Mouse (Mus musculus): Measurements from ENCODE around the gene Slc10a4. TPM values are rescaled to one million over a fixed set of nuclear protein-coding genes. Genes with fewer than 3 reads are reported as not detected.

The Slc10a4 gene
- total and polyA plus RNA-seq, 2 experiments from 2014 or later, result 16.5 to 31.9 TPM

- TF ChIP-seq CTCF (IDR thresholded peaks at IDR 0.05; ENCODE audit: low read depth), result no peak
- Histone ChIP-seq H3K9ac (replicated peaks; ENCODE audit: low read length) (no peak overlapping the region), H3K4me1 (ENCODE audit: insufficient read depth, low read length) (no peaks in the 10 kb centered on the region), H3K4me2 (ENCODE audit: low read depth, low read length) (no peak overlapping the region), H3K36me3 (ENCODE audit: insufficient read depth, low read length) (peaks cover 28% of the 10 kb centered on the region), H3K27me3 (ENCODE audit: insufficient read depth, low read length) (no peaks in the 10 kb centered on the region), H3K27ac (no peak overlapping the region), H3K4me3 (ENCODE audit: low read length) (no peak overlapping the region), H3K9me3 (ENCODE audit: low read length) (no peaks in the 10 kb centered on the region)
- DNase-seq (ENCODE audit: low spot score) (no peak), ATAC-seq (no peak)
- WGBS, result 87% methylated on average over 6 of the region's 6 CpGs
These were observed 30.7 kb upstream of the Slc10a4 start for GRCm38 (mm10) chr5:72975996-72976395.

GRCm38 (mm10) chr5:72976539-72976938 lies 30.1 kb upstream of the Slc10a4 start:
- ATAC-seq (no peak), DNase-seq (ENCODE audit: low spot score) (no peak)
- Histone ChIP-seq H3K27me3 (ENCODE audit: insufficient read depth, low read length) (no peaks in the 10 kb centered on the region), H3K9me3 (ENCODE audit: low read length) (no peaks in the 10 kb centered on the region), H3K36me3 (ENCODE audit: insufficient read depth, low read length) (peaks cover 25% of the 10 kb centered on the region), H3K4me1 (ENCODE audit: insufficient read depth, low read length) (no peaks in the 10 kb centered on the region), H3K4me3 (ENCODE audit: low read length) (no peak overlapping the region), H3K9ac (replicated peaks; ENCODE audit: low read length) (no peak overlapping the region), H3K27ac (no peak overlapping the region), H3K4me2 (ENCODE audit: low read depth, low read length) (no peak overlapping the region)
- WGBS, result 89% methylated on average over 4 of the region's 4 CpGs
- TF ChIP-seq CTCF (IDR thresholded peaks at IDR 0.05; ENCODE audit: low read depth), result no peak

GRCm38 (mm10) chr5:72984091-72984490 lies 22.6 kb upstream of the Slc10a4 start:
- Histone ChIP-seq H3K36me3 (ENCODE audit: insufficient read depth, low read length) (no peaks in the 10 kb centered on the region), H3K4me1 (ENCODE audit: insufficient read depth, low read length) (no peaks in the 10 kb centered on the region), H3K9ac (replicated peaks; ENCODE audit: low read length) (no peak overlapping the region), H3K4me3 (ENCODE audit: low read length) (no peak overlapping the region), H3K9me3 (ENCODE audit: low read length) (no peaks in the 10 kb centered on the region), H3K27me3 (ENCODE audit: insufficient read depth, low read length) (no peaks in the 10 kb centered on the region), H3K4me2 (ENCODE audit: low read depth, low read length) (no peak overlapping the region), H3K27ac (no peak overlapping the region)
- peak; percentile 63 for ATAC-seq
- peak; percentile 88 for DNase-seq (ENCODE audit: low spot score)
- 2% methylated on average over 2 of the region's 2 CpGs for WGBS
- TF ChIP-seq CTCF (IDR thresholded peaks at IDR 0.05; ENCODE audit: low read depth), result peak; percentile 89

DNA sequence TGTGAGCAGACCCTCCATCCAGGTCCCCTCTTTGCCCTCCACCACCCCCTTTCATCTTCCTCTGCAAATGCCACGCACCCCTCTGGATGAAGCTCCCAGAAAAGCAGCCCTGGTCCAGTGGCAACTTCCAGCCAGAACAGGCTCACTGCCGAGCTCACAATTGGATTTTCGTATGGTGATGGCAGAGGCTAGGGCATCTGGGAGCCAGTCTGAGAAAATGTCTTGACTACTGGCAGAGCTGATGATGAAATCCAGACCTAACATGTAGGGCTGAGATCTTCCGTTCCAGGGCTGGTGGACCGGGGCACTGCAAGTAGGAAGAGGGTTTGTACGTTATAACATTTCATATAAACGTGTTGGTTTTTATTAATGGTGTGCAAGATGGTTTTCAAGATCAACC lies 18.9 kb upstream of the Slc10a4 start:
- no peak for TF ChIP-seq CTCF (IDR thresholded peaks at IDR 0.05; ENCODE audit: low read depth)
- Histone ChIP-seq H3K27ac (no peak overlapping the region), H3K4me1 (ENCODE audit: insufficient read depth, low read length) (no peaks in the 10 kb centered on the region), H3K36me3 (ENCODE audit: insufficient read depth, low read length) (no peaks in the 10 kb centered on the region), H3K4me2 (ENCODE audit: low read depth, low read length) (no peak overlapping the region), H3K4me3 (ENCODE audit: low read length) (no peak overlapping the region), H3K27me3 (ENCODE audit: insufficient read depth, low read length) (no peaks in the 10 kb centered on the region), H3K9ac (replicated peaks; ENCODE audit: low read length) (no peak overlapping the region), H3K9me3 (ENCODE audit: low read length) (no peaks in the 10 kb centered on the region)
- DNase-seq (ENCODE audit: low spot score) (no peak), ATAC-seq (no peak)
- WGBS, result 91% methylated on average over 7 of the region's 7 CpGs

DNA sequence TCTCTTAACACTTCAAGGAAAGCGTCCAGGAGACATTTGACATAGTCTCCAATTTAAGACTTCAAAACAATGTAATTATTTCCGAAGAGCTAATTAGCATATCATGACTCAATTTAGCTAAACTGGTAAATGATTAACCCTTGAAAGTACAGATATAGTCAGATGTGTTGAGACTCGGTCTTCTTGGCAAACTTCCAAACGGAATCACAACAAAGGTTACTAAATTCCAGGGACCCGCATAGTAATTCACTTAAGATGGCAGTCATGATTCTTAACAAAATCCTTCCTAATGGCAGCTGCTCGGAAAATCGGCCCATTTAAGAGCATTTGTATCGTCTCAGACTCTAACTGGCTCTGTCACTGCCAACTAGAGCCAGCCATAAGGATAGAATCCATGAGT lies 16.9 kb upstream of the Slc10a4 start:
- TF ChIP-seq CTCF (IDR thresholded peaks at IDR 0.05; ENCODE audit: low read depth), result no peak
- Histone ChIP-seq H3K4me2 (ENCODE audit: low read depth, low read length) (no peak overlapping the region), H3K9ac (replicated peaks; ENCODE audit: low read length) (no peak overlapping the region), H3K27ac (no peak overlapping the region), H3K4me3 (ENCODE audit: low read length) (no peak overlapping the region), H3K9me3 (ENCODE audit: low read length) (no peaks in the 10 kb centered on the region), H3K4me1 (ENCODE audit: insufficient read depth, low read length) (no peaks in the 10 kb centered on the region; the same call in 1 of the 2 replicates), H3K27me3 (ENCODE audit: insufficient read depth, low read length) (no peaks in the 10 kb centered on the region), H3K36me3 (ENCODE audit: insufficient read depth, low read length) (no peaks in the 10 kb centered on the region)
- DNase-seq (ENCODE audit: low spot score) (no peak), ATAC-seq (no peak)
- 55% methylated on average over 8 of the region's 8 CpGs for WGBS

- DNase-seq (ENCODE audit: low spot score), result no peak
- WGBS, result 87% methylated on average over 1 of the region's 1 CpGs
- no peak overlapping the region for H3K4me3 ChIP-seq (ENCODE audit: low read length)
- no peak overlapping the region for H3K9ac ChIP-seq (replicated peaks; ENCODE audit: low read length)
- no peaks in the 10 kb centered on the region for H3K36me3 ChIP-seq (ENCODE audit: insufficient read depth, low read length)
- H3K27me3 ChIP-seq (ENCODE audit: insufficient read depth, low read length), result no peaks in the 10 kb centered on the region
- TF ChIP-seq CTCF (IDR thresholded peaks at IDR 0.05; ENCODE audit: low read depth), result no peak
- no peak overlapping the region for H3K27ac ChIP-seq
- H3K4me1 ChIP-seq (ENCODE audit: insufficient read depth, low read length), result no peaks in the 10 kb centered on the region; the same call in 1 of the 2 replicates
- no peak overlapping the region for H3K4me2 ChIP-seq (ENCODE audit: low read depth, low read length)
- no peaks in the 10 kb centered on the region for H3K9me3 ChIP-seq (ENCODE audit: low read length)
- ATAC-seq, result no peak
These were observed 14.2 kb upstream of the Slc10a4 start for GRCm38 (mm10) chr5:72992474-72992873.

DNA sequence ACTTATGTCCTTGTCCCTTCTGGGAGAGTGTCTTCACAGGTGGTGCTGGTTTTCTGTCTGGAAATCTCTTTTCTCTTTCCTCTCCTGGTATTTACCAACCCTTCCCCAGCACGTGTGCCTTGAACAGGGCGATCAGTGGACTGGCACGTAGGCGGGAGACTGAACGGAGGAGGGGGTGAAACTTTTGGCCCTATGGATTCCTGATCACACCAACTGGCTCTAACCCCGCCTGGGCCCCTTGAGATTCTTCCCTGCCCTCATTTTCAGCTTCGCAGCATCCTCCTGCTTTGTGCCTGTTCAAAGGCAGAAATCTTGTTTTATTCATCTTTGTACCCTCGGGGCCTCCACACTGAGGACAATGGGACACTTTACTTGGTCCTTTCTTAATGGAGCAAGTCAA lies 12.3 kb upstream of the Slc10a4 start:
- Histone ChIP-seq H3K27ac (no peak overlapping the region), H3K9me3 (ENCODE audit: low read length) (no peaks in the 10 kb centered on the region), H3K27me3 (ENCODE audit: insufficient read depth, low read length) (no peaks in the 10 kb centered on the region), H3K4me3 (ENCODE audit: low read length) (no peak overlapping the region), H3K36me3 (ENCODE audit: insufficient read depth, low read length) (no peaks in the 10 kb centered on the region), H3K9ac (replicated peaks; ENCODE audit: low read length) (no peak overlapping the region), H3K4me1 (ENCODE audit: insufficient read depth, low read length) (no peaks in the 10 kb centered on the region; the same call in 1 of the 2 replicates), H3K4me2 (ENCODE audit: low read depth, low read length) (no peak overlapping the region)
- no peak for DNase-seq (ENCODE audit: low spot score)
- 30% methylated on average over 8 of the region's 8 CpGs for WGBS
- no peak for ATAC-seq
- TF ChIP-seq CTCF (IDR thresholded peaks at IDR 0.05; ENCODE audit: low read depth), result no peak

All from hindbrain, postnatal 0 days (tissue).